ENCODE assay signal across 7 mouse cellular contexts in genomic region chr3:129724505-129724904, GRCm38 (mm10). TPM values are rescaled to one million over a fixed set of nuclear protein-coding genes. Genes with fewer than 3 reads are reported as not detected.
DNase-seq lines count a peak whose midpoint lies in the region; ATAC-seq lines count a peak whose summit lies in the region.

No protein-coding gene starts in this region.

- peaks cover 17% of the 10 kb centered on the region for H3K4me1 ChIP-seq in megakaryocyte, embryonic 14.5 days
- 0 out of 2 replicates have a peak, but pooled peaks cover 3% of the 10 kb centered on the region for H3K4me1 ChIP-seq in embryonic facial prominence, embryonic 15.5 days
- peaks cover 5% of the 10 kb centered on the region for H3K4me1 ChIP-seq in limb, embryonic 10.5 days
- peaks cover 13% of the 10 kb centered on the region for H3K4me1 ChIP-seq in neural tube, embryonic 15.5 days

- H3K4me3 ChIP-seq in megakaryocyte, embryonic 14.5 days (replicated peaks): peak overlapping the region; percentile 93
- H3K4me3 ChIP-seq in embryonic facial prominence, embryonic 15.5 days (replicated peaks): peak overlapping the region; percentile 62
- H3K4me3 ChIP-seq in limb, embryonic 10.5 days: peak overlapping the region; percentile 59
- H3K4me3 ChIP-seq in neural tube, embryonic 15.5 days (replicated peaks): peak overlapping the region; percentile 65

- H3K27ac ChIP-seq in embryonic facial prominence, embryonic 15.5 days (replicated peaks): 0 out of 2 replicates have a peak overlapping the region, but pooled peaks have one; percentile 87
- peak overlapping the region; percentile 89 for H3K27ac ChIP-seq in limb, embryonic 10.5 days
- peak overlapping the region; percentile 93 for H3K27ac ChIP-seq in neural tube, embryonic 15.5 days (replicated peaks)

- 65% methylated on average over 5 of the region's 5 CpGs for WGBS in embryonic facial prominence, embryonic 15.5 days
- 79% methylated on average over 5 of the region's 5 CpGs for WGBS in limb, embryonic 10.5 days
- 64% methylated on average over 5 of the region's 5 CpGs for WGBS in neural tube, embryonic 15.5 days

- no peak for ATAC-seq in megakaryocyte, adult 5-6 weeks (ENCODE audit: poor library complexity, severe bottlenecking)
- no peak for ATAC-seq in embryonic facial prominence, embryonic 15.5 days (ENCODE audit: insufficient number of reproducible peaks, low FRiP score, low TSS enrichment, low read depth)
- peak; percentile 20 for ATAC-seq in neural tube, embryonic 15.5 days (ENCODE audit: low FRiP score)

- H3K36me3 ChIP-seq in megakaryocyte, embryonic 14.5 days (replicated peaks; ENCODE audit: low read length): no peaks in the 10 kb centered on the region
- no peaks in the 10 kb centered on the region for H3K36me3 ChIP-seq in embryonic facial prominence, embryonic 15.5 days
- H3K36me3 ChIP-seq in limb, embryonic 10.5 days: no peaks in the 10 kb centered on the region
- no peaks in the 10 kb centered on the region for H3K36me3 ChIP-seq in neural tube, embryonic 15.5 days

- H3K9ac ChIP-seq in embryonic facial prominence, embryonic 15.5 days: no peak overlapping the region
- H3K9ac ChIP-seq in neural tube, embryonic 15.5 days (replicated peaks): peak overlapping the region; percentile 63

- no peaks in the 10 kb centered on the region for H3K9me3 ChIP-seq in megakaryocyte, embryonic 14.5 days
- H3K9me3 ChIP-seq in embryonic facial prominence, embryonic 15.5 days (replicated peaks): no peaks in the 10 kb centered on the region
- no peaks in the 10 kb centered on the region for H3K9me3 ChIP-seq in limb, embryonic 10.5 days (replicated peaks)
- H3K9me3 ChIP-seq in neural tube, embryonic 15.5 days (replicated peaks): no peaks in the 10 kb centered on the region

- no peak for DNase-seq in limb, embryonic 10.5 days (ENCODE audit: low spot score)
- DNase-seq in right cerebral cortex, adult 18-20 months: no peak
- DNase-seq in thymus, postnatal 36 days: no peak

- peaks cover 2% of the 10 kb centered on the region for H3K27me3 ChIP-seq in megakaryocyte, embryonic 14.5 days (replicated peaks)
- no peaks in the 10 kb centered on the region for H3K27me3 ChIP-seq in embryonic facial prominence, embryonic 15.5 days
- H3K27me3 ChIP-seq in limb, embryonic 10.5 days (ENCODE audit: low read depth, poor library complexity, severe bottlenecking): no peaks in the 10 kb centered on the region
- no peaks in the 10 kb centered on the region for H3K27me3 ChIP-seq in neural tube, embryonic 15.5 days (replicated peaks)

- H3K4me2 ChIP-seq in embryonic facial prominence, embryonic 15.5 days (replicated peaks): peak overlapping the region; percentile 70
- peak overlapping the region; percentile 74 for H3K4me2 ChIP-seq in neural tube, embryonic 15.5 days

RNA-seq across cellular contexts. Expression of gene Egf, which starts 30.6 kb away (rescaled TPM):
- 0.07 TPM in 1 of 2 replicates, not detected in the other for polyA plus RNA-seq in megakaryocyte, embryonic 14.5 days (2012; ENCODE audit: insufficient read depth, low replicate concordance)
- 0.47 and 1.2 TPM in 2 replicates for total RNA-seq in megakaryocyte, adult 5-6 weeks (2015)
- 0.16 and 0.95 TPM in 2 replicates for total RNA-seq in megakaryocyte, adult 5-6 weeks (2017)
- polyA plus RNA-seq in embryonic facial prominence, embryonic 15.5 days (2015; fragmentation: Nextera tagmentation; extraction: Ambion mirVana): 2.1 and 2.2 TPM in 2 replicates
- polyA plus RNA-seq in limb, embryonic 10.5 days (2016; fragmentation: Nextera tagmentation; extraction: Ambion mirVana): 1.4 and 1.6 TPM in 2 replicates
- polyA plus RNA-seq in neural tube, embryonic 15.5 days (2015; fragmentation: Nextera tagmentation; extraction: Ambion mirVana): 1.6 TPM in 2 replicates
